Mouse (Mus musculus) hindbrain, embryonic 13.5 days (tissue): ENCODE data around the gene Gjd3. TPM values are rescaled to one million over a fixed set of nuclear protein-coding genes. Genes with fewer than 3 reads are reported as not detected.
"Not testable (repeated sequence)": the region's sequence is repeated elsewhere in the genome, so short reads cannot be mapped to it uniquely, and the experiment has no call there.

ENCODE experiments used
- ATAC-seq: fragments of 200-750 bp; cut with Nextera tagmentation; 2 replicates; pipeline ENCODE4 v1.8.0; 2017; ENCODE audit warnings: moderate TSS enrichment; ENCODE audit not compliant: low FRiP score
- H3K27ac ChIP-seq: fragments of 300-500 bp; sonication (generic); 2 replicates; pipeline ENCODE4 v1.5.1; 2015; ENCODE audit warnings: inconsistent platforms, mild to moderate bottlenecking, moderate library complexity
- H3K27me3 ChIP-seq: fragments of 300-500 bp; sonication (generic); 2 replicates; pipeline ENCODE4 v1.6.1; 2015; ENCODE audit warnings: mild to moderate bottlenecking, inconsistent platforms
- H3K36me3 ChIP-seq: fragments of 300-500 bp; sonication (generic); 2 replicates; pipeline ENCODE4 v1.6.1; 2015; ENCODE audit warnings: mild to moderate bottlenecking, inconsistent platforms
- H3K4me1 ChIP-seq: fragments of 300-500 bp; sonication (generic); replicated peaks from 2 replicates; pipeline ENCODE4 v1.6.1; 2015; ENCODE audit warnings: inconsistent platforms
- H3K4me2 ChIP-seq: fragments of 300-500 bp; sonication (generic); 2 replicates; pipeline ENCODE4 v1.6.1; 2015; ENCODE audit warnings: inconsistent platforms, mild to moderate bottlenecking, moderate library complexity
- H3K4me3 ChIP-seq: fragments of 300-500 bp; sonication (generic); 2 replicates; pipeline ENCODE4 v1.5.1; 2015; ENCODE audit warnings: mild to moderate bottlenecking, inconsistent platforms
- H3K9ac ChIP-seq: fragments of 300-500 bp; sonication (generic); 2 replicates; pipeline ENCODE4 v1.6.1; 2015; ENCODE audit warnings: mild to moderate bottlenecking, inconsistent platforms
- H3K9me3 ChIP-seq: fragments of 300-500 bp; sonication (generic); 2 replicates; pipeline ENCODE4 v1.6.1; 2016; ENCODE audit warnings: inconsistent platforms
- WGBS: fragments of 180-500 bp; shearing (Covaris S2); methylation state at CpG from one replicate; pipeline ENCODE4 v1.1.7; 2015; 5-methylcytosine and 5-hydroxymethylcytosine counted together
- polyA plus RNA-seq: library from polyadenylated mRNA; unstranded; fragments of >200 nt; fragmentation: Nextera tagmentation; extraction: Ambion mirVana; gene quantifications from 2 replicates; pipeline ENCODE4 v1.2.1, GENCODE M21; 2015

Gjd3 gene
- polyA plus RNA-seq, 1 experiment from 2014 or later: 1.6 TPM

GRCm38 (mm10) chr11:98939953-98940641 lies 42.7 kb downstream of the Gjd3 start:
- no peaks in the 10 kb centered on the region for H3K9me3 ChIP-seq
- WGBS: 55% methylated on average over 11 of the region's 11 CpGs
- H3K27me3 ChIP-seq: peaks cover 8% of the 10 kb centered on the region; the same call in 1 of the 2 replicates
- no peak for ATAC-seq
- H3K4me2 ChIP-seq: peak overlapping the region; percentile 94
- H3K4me1 ChIP-seq: peaks cover 90% of the 10 kb centered on the region
- H3K4me3 ChIP-seq: peak overlapping the region; percentile 63; the same call in 1 of the 2 replicates
- no peaks in the 10 kb centered on the region for H3K36me3 ChIP-seq
- H3K27ac ChIP-seq: peak overlapping the region; percentile 92
- H3K9ac ChIP-seq: peak overlapping the region; percentile 70

- no peaks in the 10 kb centered on the region for H3K9me3 ChIP-seq
- no peaks in the 10 kb centered on the region for H3K36me3 ChIP-seq
- peaks cover 82% of the 10 kb centered on the region for H3K4me1 ChIP-seq
- H3K9ac ChIP-seq: peak overlapping the region; percentile 70
- peaks cover 9% of the 10 kb centered on the region; the same call in 1 of the 2 replicates for H3K27me3 ChIP-seq
- no peak for ATAC-seq
- 45% methylated on average over 15 of the region's 15 CpGs for WGBS
- H3K4me3 ChIP-seq: peak overlapping the region; percentile 63
- H3K27ac ChIP-seq: peak overlapping the region; percentile 92; the same call in 1 of the 2 replicates
- H3K4me2 ChIP-seq: peak overlapping the region; percentile 94
These were observed 43.5 kb downstream of the Gjd3 start for GRCm38 (mm10) chr11:98939084-98939952.

- Histone ChIP-seq H3K4me1 (peaks cover 77% of the 10 kb centered on the region), H3K4me2 (peak overlapping the region; percentile 94), H3K36me3 (no peaks in the 10 kb centered on the region), H3K27me3 (peaks cover 9% of the 10 kb centered on the region; the same call in 1 of the 2 replicates), H3K4me3 (peak overlapping the region; percentile 63), H3K9ac (peak overlapping the region; percentile 83), H3K9me3 (no peaks in the 10 kb centered on the region), H3K27ac (no peak overlapping the region)
- no peak for ATAC-seq
- 45% methylated on average over 7 of the region's 7 CpGs for WGBS
These were observed 44.1 kb downstream of the Gjd3 start for GRCm38 (mm10) chr11:98938701-98939083.

DNA sequence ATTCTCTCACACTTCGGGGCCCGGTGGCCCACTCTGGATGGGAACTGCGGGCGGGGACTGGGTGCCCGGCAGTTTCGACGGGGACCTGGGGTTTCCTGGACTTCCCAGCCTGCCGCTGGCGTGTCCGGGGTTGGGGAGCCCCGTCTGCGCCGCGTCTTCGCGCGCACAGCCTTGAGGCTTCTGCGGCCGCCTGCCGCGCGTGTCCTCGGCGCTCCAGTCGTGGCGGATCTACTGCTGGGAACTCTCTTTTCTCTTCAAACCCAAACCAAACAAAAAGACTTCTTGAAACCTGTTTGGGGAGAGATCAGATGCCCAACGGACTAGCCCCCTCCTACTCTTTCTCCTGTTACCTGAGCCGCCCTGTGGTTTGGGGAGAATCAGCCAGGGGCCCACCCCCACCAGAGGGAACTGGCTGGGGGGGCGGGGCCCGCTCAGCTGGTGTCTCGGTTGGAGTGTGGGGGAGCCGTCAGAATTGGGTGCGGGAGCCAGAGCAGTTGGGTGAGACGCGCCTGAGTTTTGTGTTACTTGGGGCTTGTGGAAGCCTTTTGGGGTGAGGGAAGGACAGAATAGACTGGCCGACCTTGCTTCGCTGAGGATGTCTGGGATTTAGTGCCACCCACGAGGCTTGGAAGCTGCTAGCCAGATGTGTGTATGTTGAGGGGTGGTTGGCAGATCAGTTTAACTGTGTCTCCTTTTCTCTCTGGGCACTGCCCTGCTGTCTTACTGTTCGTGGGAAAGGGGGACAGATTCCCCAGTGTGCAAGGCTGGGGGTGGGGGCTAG lies 44.7 kb downstream of the Gjd3 start:
- no peaks in the 10 kb centered on the region for H3K36me3 ChIP-seq
- no peaks in the 10 kb centered on the region for H3K9me3 ChIP-seq
- peak overlapping the region; percentile 63 for H3K4me3 ChIP-seq
- no peak; the same call in 1 of the 2 replicates for ATAC-seq
- peaks cover 9% of the 10 kb centered on the region; the same call in 1 of the 2 replicates for H3K27me3 ChIP-seq
- under 1% methylated on average over 39 of the region's 39 CpGs for WGBS
- H3K9ac ChIP-seq: peak overlapping the region; percentile 83
- H3K27ac ChIP-seq: peak overlapping the region; percentile 76
- peak overlapping the region; percentile 94 for H3K4me2 ChIP-seq
- peaks cover 77% of the 10 kb centered on the region for H3K4me1 ChIP-seq

DNA sequence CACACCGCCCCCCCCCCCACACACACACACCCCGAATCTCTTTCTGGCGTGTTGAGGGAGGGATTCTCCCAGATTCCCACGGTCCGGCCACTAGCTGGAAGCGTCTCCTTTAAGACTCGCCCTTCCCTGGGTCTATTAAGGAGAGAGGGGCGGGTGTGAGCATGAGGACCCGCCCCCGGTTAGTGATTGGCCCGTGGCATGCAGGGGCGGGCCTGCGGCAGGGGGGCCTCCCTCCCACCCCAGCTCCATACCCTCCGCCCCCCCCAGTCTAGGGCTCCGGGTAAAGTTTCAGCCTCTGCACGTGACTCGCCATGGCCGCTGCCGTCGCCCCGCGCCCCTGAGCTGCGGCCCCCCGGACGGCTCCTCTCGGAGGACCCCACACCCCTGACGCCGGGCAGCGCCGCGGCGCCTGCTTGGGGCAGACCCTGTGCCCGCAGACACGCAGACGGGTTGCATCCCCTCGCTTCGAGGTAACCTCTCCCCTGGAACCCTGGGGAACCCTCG lies 45.4 kb downstream of the Gjd3 start:
- H3K4me1 ChIP-seq: peaks cover 77% of the 10 kb centered on the region
- H3K27me3 ChIP-seq: peaks cover 9% of the 10 kb centered on the region; the same call in 1 of the 2 replicates
- peak overlapping the region; percentile 83 for H3K9ac ChIP-seq
- ATAC-seq: peak; percentile 86
- WGBS: under 1% methylated on average over 38 of the region's 38 CpGs
- H3K9me3 ChIP-seq: no peaks in the 10 kb centered on the region
- H3K4me2 ChIP-seq: peak overlapping the region; percentile 94
- no peaks in the 10 kb centered on the region for H3K36me3 ChIP-seq
- H3K4me3 ChIP-seq: peak overlapping the region; percentile 63
- H3K27ac ChIP-seq: peak overlapping the region; percentile 76

DNA sequence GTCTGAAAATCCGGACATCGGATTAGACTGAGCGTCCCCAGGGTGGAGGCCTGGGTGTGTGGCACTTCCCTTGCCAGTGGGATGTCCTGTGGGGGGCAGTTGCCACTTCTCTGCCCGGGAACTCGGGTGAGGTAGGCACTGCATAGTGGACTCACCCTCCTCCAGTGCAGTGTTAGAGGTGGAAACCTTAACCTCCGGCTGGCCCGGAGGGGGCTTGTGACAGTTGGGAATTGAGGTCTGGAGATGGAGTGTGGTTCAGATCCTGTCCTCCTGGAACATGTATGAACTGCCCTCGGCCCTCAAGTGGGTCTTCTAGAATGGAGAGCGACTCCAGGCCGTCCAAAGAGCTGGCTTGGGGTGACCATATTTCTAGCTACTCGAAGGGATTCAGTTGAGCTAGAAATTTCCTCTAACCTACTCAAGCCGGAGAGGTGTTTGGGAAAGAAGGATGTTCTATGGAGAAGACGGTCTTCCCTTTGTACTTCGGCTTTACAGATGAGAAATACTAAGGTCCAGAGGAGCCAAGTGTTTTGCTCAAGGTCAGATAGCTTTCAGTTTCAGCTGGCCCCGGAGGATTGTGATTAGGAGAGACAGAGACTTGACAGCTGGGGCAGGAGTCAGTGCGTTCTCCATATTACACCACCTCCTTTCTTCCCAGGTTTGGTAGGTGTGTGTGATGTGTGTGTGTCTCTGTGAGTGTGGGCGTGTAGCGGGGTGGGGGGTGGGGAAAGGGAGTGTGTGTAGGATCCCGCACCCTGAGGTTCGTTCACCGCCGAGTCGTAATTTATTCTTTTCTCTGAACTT lies 46.0 kb downstream of the Gjd3 start:
- H3K27me3 ChIP-seq: peaks cover 9% of the 10 kb centered on the region; the same call in 1 of the 2 replicates
- WGBS: 4% methylated on average over 23 of the region's 23 CpGs
- peak overlapping the region; percentile 83 for H3K9ac ChIP-seq
- peaks cover 77% of the 10 kb centered on the region for H3K4me1 ChIP-seq
- ATAC-seq: peak; percentile 22
- peak overlapping the region; percentile 63 for H3K4me3 ChIP-seq
- no peaks in the 10 kb centered on the region for H3K9me3 ChIP-seq
- H3K36me3 ChIP-seq: no peaks in the 10 kb centered on the region
- H3K4me2 ChIP-seq: peak overlapping the region; percentile 94
- H3K27ac ChIP-seq: peak overlapping the region; percentile 69

GRCm38 (mm10) chr11:98936170-98936569 lies 46.6 kb downstream of the Gjd3 start:
- H3K4me3 ChIP-seq: peak overlapping the region; percentile 63
- H3K27ac ChIP-seq: peak overlapping the region; percentile 69; the same call in 1 of the 2 replicates
- no peaks in the 10 kb centered on the region for H3K36me3 ChIP-seq
- H3K4me2 ChIP-seq: peak overlapping the region; percentile 94
- no peak for ATAC-seq
- WGBS: under 1% methylated on average over 29 of the region's 29 CpGs
- H3K9ac ChIP-seq: peak overlapping the region; percentile 83
- H3K27me3 ChIP-seq: peaks cover 9% of the 10 kb centered on the region; the same call in 1 of the 2 replicates
- peaks cover 77% of the 10 kb centered on the region for H3K4me1 ChIP-seq
- H3K9me3 ChIP-seq: no peaks in the 10 kb centered on the region

DNA sequence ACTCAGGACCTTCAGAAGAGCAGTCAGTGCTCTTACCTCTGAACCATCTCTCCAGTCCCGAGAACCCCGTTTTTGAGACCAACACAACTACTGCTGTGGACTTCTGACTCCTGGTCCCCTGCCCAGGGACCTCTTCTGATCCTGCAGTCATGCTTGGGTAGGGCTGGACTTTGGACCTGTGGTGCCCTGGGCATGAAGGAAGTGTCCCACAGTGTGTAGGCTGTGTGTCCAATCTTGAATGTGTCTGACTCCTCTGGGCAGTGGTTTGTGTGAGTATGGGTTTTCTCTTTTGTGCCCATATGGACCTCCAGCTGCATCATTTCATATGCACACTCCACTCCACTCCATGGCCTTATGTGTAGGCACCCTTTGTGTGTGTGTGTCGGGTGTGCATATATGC lies 47.7 kb downstream of the Gjd3 start:
- no peak for ATAC-seq
- H3K36me3 ChIP-seq: no peaks in the 10 kb centered on the region
- H3K4me3 ChIP-seq: no peak overlapping the region
- H3K9me3 ChIP-seq: no peaks in the 10 kb centered on the region
- 91% methylated on average over 3 of the region's 3 CpGs for WGBS
- peaks cover 9% of the 10 kb centered on the region; the same call in 1 of the 2 replicates for H3K27me3 ChIP-seq
- no peak overlapping the region for H3K9ac ChIP-seq
- H3K27ac ChIP-seq: no peak overlapping the region
- peaks cover 77% of the 10 kb centered on the region for H3K4me1 ChIP-seq
- H3K4me2 ChIP-seq: no peak overlapping the region

DNA sequence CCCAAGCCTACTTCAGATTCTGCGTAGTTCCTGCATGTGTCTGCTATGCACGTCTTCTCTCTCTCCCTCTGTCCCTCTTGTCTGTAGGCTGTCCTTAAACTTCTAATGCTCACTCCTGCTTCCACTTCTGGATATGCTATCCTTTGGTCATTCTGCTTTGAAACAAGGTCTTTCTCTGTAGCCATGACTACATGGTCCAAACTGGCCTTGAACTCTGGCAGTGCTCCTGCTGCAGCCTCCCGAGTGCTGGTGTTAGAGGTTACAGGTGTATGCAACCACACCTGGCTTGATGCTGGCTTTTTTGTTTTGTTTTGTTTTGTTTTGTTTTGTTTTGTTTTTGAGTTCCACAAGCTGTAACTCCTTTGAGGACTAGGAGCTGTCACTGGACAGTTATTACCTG lies 48.4 kb downstream of the Gjd3 start:
- H3K27ac ChIP-seq: no peak overlapping the region
- no peak overlapping the region for H3K4me3 ChIP-seq
- H3K27me3 ChIP-seq: peaks cover 9% of the 10 kb centered on the region; the same call in 1 of the 2 replicates
- no peak overlapping the region for H3K4me2 ChIP-seq
- 88% methylated on average over 3 of the region's 3 CpGs for WGBS
- H3K4me1 ChIP-seq: peaks cover 77% of the 10 kb centered on the region
- H3K9me3 ChIP-seq: no peaks in the 10 kb centered on the region
- ATAC-seq: no peak
- no peak overlapping the region for H3K9ac ChIP-seq
- H3K36me3 ChIP-seq: no peaks in the 10 kb centered on the region

DNA sequence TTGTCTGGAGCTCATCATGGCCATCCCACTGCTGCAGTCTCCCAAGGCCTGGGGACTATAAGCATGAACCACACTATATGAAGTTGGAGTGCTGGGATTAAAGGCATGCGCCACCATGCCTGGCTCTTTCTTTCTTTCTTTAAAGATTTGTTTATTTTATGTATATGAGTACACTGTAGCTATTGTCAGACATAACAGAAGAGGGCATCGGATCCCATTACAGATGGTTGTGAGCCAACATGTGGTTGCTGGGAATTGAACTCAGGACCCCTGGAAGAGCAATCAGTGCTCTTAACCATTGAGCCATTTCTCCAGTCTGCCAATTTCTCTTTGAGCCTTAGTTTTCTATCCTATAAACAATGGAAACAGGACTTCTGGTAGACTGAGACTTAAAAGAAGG lies 49.0 kb downstream of the Gjd3 start:
- ATAC-seq, H3K4me2 ChIP-seq, H3K36me3 ChIP-seq, H3K27me3 ChIP-seq, H3K9ac ChIP-seq, H3K27ac ChIP-seq, H3K9me3 ChIP-seq, H3K4me3 ChIP-seq: not testable (repeated sequence)
- WGBS: 87% methylated on average over 2 of the region's 2 CpGs
- H3K4me1 ChIP-seq: peaks cover 77% of the 10 kb centered on the region

DNA sequence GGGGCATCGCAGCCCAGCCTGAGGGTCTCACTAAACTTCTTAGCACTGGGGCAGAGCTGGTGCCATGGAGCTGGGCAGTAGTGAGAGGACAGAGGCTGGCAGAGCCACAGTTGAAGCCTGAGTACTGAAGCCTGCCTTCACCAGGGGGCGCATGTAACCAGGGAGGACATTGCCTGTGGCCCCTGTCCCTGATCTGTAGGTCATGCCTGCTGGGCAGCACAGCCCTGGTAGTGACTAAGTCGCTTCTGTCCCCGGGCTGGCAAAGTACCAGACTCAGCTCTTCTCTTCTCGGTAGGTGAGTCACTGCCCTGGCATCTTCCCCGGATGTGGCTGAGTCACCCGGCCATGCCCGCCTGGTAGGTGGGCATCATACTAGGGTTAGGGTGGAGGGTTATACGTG lies 49.7 kb downstream of the Gjd3 start:
- no peak overlapping the region for H3K9ac ChIP-seq

More for the DNA sequence above, 49.7 kb downstream of the Gjd3 start:
- 0 out of 2 replicates have a peak overlapping the region, but pooled peaks have one; percentile 13 for H3K4me2 ChIP-seq
- no peaks in the 10 kb centered on the region for H3K9me3 ChIP-seq
- peaks cover 9% of the 10 kb centered on the region; the same call in 1 of the 2 replicates for H3K27me3 ChIP-seq
- H3K36me3 ChIP-seq: no peaks in the 10 kb centered on the region
- no peak for ATAC-seq
- WGBS: 39% methylated on average over 9 of the region's 9 CpGs
- H3K4me3 ChIP-seq: no peak overlapping the region
- H3K4me1 ChIP-seq: peaks cover 77% of the 10 kb centered on the region
- no peak overlapping the region for H3K27ac ChIP-seq
